Mouse (Mus musculus): Measurements from ENCODE around the gene H1foo.

H1foo gene

GRCm38 (mm10) chr6:115985622-115986021 is 40.9 kb downstream of the H1foo start:
- DNase-seq (ENCODE audit: low spot score in 2 of 2): no peak

- no peak for DNase-seq (ENCODE audit: low spot score in 2 of 2)
Measured at GRCm38 (mm10) chr6:115986472-115987095, 41.8 kb downstream of the H1foo start.

- no peak for DNase-seq (ENCODE audit: low spot score in 2 of 2)
Measured at GRCm38 (mm10) chr6:115987096-115987747, 42.5 kb downstream of the H1foo start.

- DNase-seq (ENCODE audit: low spot score in 2 of 2): no peak
Measured at GRCm38 (mm10) chr6:115989032-115989431, 44.3 kb downstream of the H1foo start.

GRCm38 (mm10) chr6:115989607-115990006 is 44.9 kb downstream of the H1foo start:
- DNase-seq (ENCODE audit: low spot score in 2 of 2): no peak

- no peak for DNase-seq (ENCODE audit: low spot score in 2 of 2)
Measured at GRCm38 (mm10) chr6:115990056-115990455, 45.3 kb downstream of the H1foo start.

GRCm38 (mm10) chr6:115990479-115990878 is 45.7 kb downstream of the H1foo start:
- no peak for DNase-seq (ENCODE audit: low spot score in 2 of 2)

GRCm38 (mm10) chr6:115991108-115991880 is 46.6 kb downstream of the H1foo start:
- DNase-seq (ENCODE audit: low spot score in 2 of 2): no peak

GRCm38 (mm10) chr6:115991881-115992620 is 47.3 kb downstream of the H1foo start:
- no peak for DNase-seq (ENCODE audit: low spot score in 2 of 2)

GRCm38 (mm10) chr6:115992981-115993380 is 48.2 kb downstream of the H1foo start:
- DNase-seq (ENCODE audit: low spot score in 2 of 2): no peak

GRCm38 (mm10) chr6:115993463-115994145 is 48.9 kb downstream of the H1foo start:
- DNase-seq (ENCODE audit: low spot score in 2 of 2): no peak

GRCm38 (mm10) chr6:115994146-115994876 is 49.6 kb downstream of the H1foo start:
- no peak for DNase-seq (ENCODE audit: low spot score in 2 of 2)

GRCm38 (mm10) chr6:115994877-115995520 is 50.3 kb downstream of the H1foo start, which contains the start of gene Plxnd1:
TSS of gene Plxnd1 (minus strand) at chr6:115995005.
- peak; percentile 91 to 92 for DNase-seq (ENCODE audit: low spot score in 2 of 2)

GRCm38 (mm10) chr6:115995531-115995941 is 50.8 kb downstream of the H1foo start:
- DNase-seq (ENCODE audit: low spot score in 2 of 2): no peak

- no peak for DNase-seq (ENCODE audit: low spot score in 2 of 2)
Measured at GRCm38 (mm10) chr6:115996171-115996851, 51.6 kb downstream of the H1foo start.

GRCm38 (mm10) chr6:115997726-115998311 is 53.1 kb downstream of the H1foo start:
- DNase-seq (ENCODE audit: low spot score in 2 of 2): no peak

- DNase-seq (ENCODE audit: low spot score in 2 of 2): no peak
Measured at GRCm38 (mm10) chr6:115998758-115999157, 54.0 kb downstream of the H1foo start.

GRCm38 (mm10) chr6:115999227-115999626 is 54.5 kb downstream of the H1foo start:
- DNase-seq (ENCODE audit: low spot score in 2 of 2): no peak
